Mouse (Mus musculus) hindbrain, postnatal 0 days (tissue): ENCODE data around the gene Fam98b. TPM values are rescaled to one million over a fixed set of nuclear protein-coding genes. Genes with fewer than 3 reads are reported as not detected.

Experiments
- ATAC-seq: fragments of 200-750 bp; cut with Nextera tagmentation; 2 replicates; pipeline ENCODE4 v1.8.0; 2017; ENCODE audit warnings: mild to moderate bottlenecking, moderate TSS enrichment, moderate library complexity
- DNase-seq: peaks from one replicate; pipeline ENCODE4 v3.0.0-alpha.2; 2015; ENCODE audit warnings: low spot score
- H3K27ac ChIP-seq: fragments of 300-500 bp; sonication (generic); 2 replicates; pipeline ENCODE4 v1.5.1; 2014; ENCODE audit warnings: mild to moderate bottlenecking
- H3K27me3 ChIP-seq: fragments of 300-500 bp; sonication (generic); 2 replicates; pipeline ENCODE4 v1.6.1; 2014; ENCODE audit warnings: low read length, mixed read lengths; ENCODE audit not compliant: insufficient read depth
- H3K36me3 ChIP-seq: fragments of 300-500 bp; sonication (generic); 2 replicates; pipeline ENCODE4 v1.6.1; 2014; ENCODE audit warnings: low read length, mixed read lengths; ENCODE audit not compliant: insufficient read depth
- H3K4me1 ChIP-seq: fragments of 300-500 bp; sonication (generic); 2 replicates; pipeline ENCODE4 v1.6.1; 2014; ENCODE audit warnings: antibody characterized with exemption, low read length, mixed read lengths; ENCODE audit not compliant: insufficient read depth
- H3K4me2 ChIP-seq: fragments of 300-500 bp; sonication (generic); 2 replicates; pipeline ENCODE4 v1.6.1; 2014; ENCODE audit warnings: low read depth, mild to moderate bottlenecking, low read length, moderate library complexity, mixed read lengths
- H3K4me3 ChIP-seq: fragments of 300-500 bp; sonication (generic); 2 replicates; pipeline ENCODE4 v1.5.1; 2014; ENCODE audit warnings: low read length
- H3K9ac ChIP-seq: fragments of 300-500 bp; sonication (generic); replicated peaks from 2 replicates; pipeline ENCODE4 v1.6.1; 2014; ENCODE audit warnings: mild to moderate bottlenecking, low read length, moderate library complexity, mixed read lengths
- H3K9me3 ChIP-seq: fragments of 300-500 bp; sonication (generic); 2 replicates; pipeline ENCODE4 v1.6.1; 2016; ENCODE audit warnings: low read length, mixed read lengths
- CTCF ChIP-seq: IDR thresholded peaks from 2 replicates; pipeline ENCODE4 v1.5.1; 2016; ENCODE audit warnings: antibody characterized with exemption, control low read depth, low read depth
- WGBS: fragments of 180-500 bp; shearing (Covaris S2); extraction: QIAGEN DNeasy Blood & Tissue Kit; methylation state at CpG from one replicate; pipeline ENCODE4 v1.1.7; 2014; 5-methylcytosine and 5-hydroxymethylcytosine counted together
- polyA plus RNA-seq: library from polyadenylated mRNA; unstranded; fragments of >200 nt; fragmentation: Nextera tagmentation; extraction: Ambion mirVana; gene quantifications from 2 replicates; pipeline ENCODE4 v1.2.1, GENCODE M21; 2015
- total RNA-seq: library from RNA; depleted of rRNA; stranded (reverse); fragments of >200 nt; gene quantifications from 2 replicates; pipeline ENCODE4 v1.2.3, GENCODE M21; 2014; rRNA removed

Gene Fam98b
- total RNA-seq, result 5.2 and 6.3 TPM in 2 replicates
- 11.5 and 14.9 TPM in 2 replicates for polyA plus RNA-seq

- peak; percentile 99 for ATAC-seq
- peak within 1 kb of the TSS; percentile 81 for H3K4me3 ChIP-seq
- H3K9ac ChIP-seq, result peak within 1 kb of the TSS; percentile 78
- H3K36me3 ChIP-seq, result no peaks in the 10 kb centered on the region
- no peaks in the 10 kb centered on the region for H3K27me3 ChIP-seq
- peak within 1 kb of the TSS; percentile 80 for H3K27ac ChIP-seq
- no peaks in the 10 kb centered on the region for H3K9me3 ChIP-seq
- under 1% methylated on average over 33 of the region's 33 CpGs for WGBS
- DNase-seq, result peak; percentile 96
- TF ChIP-seq CTCF, result peak; percentile 72
- H3K4me2 ChIP-seq, result peak within 1 kb of the TSS; percentile 92
- peaks cover 7% of the 10 kb centered on the region; the same call in 1 of the 2 replicates for H3K4me1 ChIP-seq
These were observed at the start of gene Fam98b for GRCm38 (mm10) chr2:117249255-117250000. Gene Fam98b (plus strand): TSS chr2:117249739.

DNA sequence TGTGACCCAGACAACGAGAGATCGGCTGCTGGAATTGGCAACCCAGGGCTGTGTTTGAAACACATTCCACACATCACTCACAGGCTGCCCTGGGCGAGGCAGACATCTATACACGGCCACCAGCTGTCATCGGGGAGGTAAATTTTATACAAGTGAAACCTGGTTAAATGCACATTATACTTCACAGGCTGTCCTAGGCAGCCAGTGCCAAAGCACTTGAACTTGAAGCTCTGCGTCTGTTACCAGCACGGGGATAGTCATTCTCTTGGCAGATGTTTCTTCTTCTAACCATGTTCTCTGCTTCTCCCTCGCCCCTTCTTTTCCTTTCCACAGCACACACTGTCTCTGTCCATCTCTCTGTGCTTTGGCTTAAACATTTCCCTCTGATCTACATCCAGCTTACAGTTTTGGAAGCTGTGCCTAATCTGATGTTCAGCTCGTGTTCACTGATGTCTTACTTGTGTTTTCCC is 48.6 kb upstream of the Fam98b start:
- ATAC-seq (peak; percentile 74), DNase-seq (no peak)
- Histone ChIP-seq H3K27me3 (no peaks in the 10 kb centered on the region), H3K4me1 (0 out of 2 replicates have a peak, but pooled peaks cover 8% of the 10 kb centered on the region), H3K27ac (no peak overlapping the region), H3K9me3 (no peaks in the 10 kb centered on the region), H3K4me3 (no peak overlapping the region), H3K9ac (no peak overlapping the region), H3K36me3 (no peaks in the 10 kb centered on the region), H3K4me2 (no peak overlapping the region)
- WGBS, result 22% methylated on average over 9 of the region's 9 CpGs
- no peak for TF ChIP-seq CTCF

DNA sequence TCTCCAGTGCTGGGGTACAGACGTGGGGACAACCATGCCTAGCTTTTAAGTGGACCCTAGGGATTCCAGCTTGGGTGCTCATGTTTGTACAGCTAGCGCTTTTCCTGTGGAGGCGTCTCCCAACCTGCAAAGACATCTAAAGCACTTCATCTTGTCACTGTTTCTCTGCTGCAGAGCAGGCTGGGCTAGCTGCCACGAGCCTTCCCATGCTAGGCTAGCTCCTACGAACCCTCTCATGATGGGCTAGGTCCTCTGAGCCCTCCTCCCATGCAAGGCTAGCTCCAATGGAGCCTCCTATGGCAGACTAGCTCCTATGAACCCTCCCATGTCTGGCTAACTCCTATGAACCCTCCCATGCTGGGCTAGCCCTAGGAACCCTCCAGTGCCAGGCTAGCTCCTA is 46.2 kb upstream of the Fam98b start:
- H3K36me3 ChIP-seq, result no peaks in the 10 kb centered on the region
- WGBS, result 83% methylated on average over 5 of the region's 5 CpGs
- H3K4me2 ChIP-seq, result no peak overlapping the region
- H3K9ac ChIP-seq, result no peak overlapping the region
- no peaks in the 10 kb centered on the region for H3K9me3 ChIP-seq
- 0 out of 2 replicates have a peak, but pooled peaks cover 8% of the 10 kb centered on the region for H3K4me1 ChIP-seq
- ATAC-seq, result no peak
- TF ChIP-seq CTCF, result no peak
- no peak overlapping the region for H3K4me3 ChIP-seq
- H3K27me3 ChIP-seq, result no peaks in the 10 kb centered on the region
- H3K27ac ChIP-seq, result no peak overlapping the region
- no peak for DNase-seq

- no peak overlapping the region for H3K27ac ChIP-seq
- ATAC-seq (no peak), DNase-seq (no peak)
- 59% methylated on average over 3 of the region's 3 CpGs for WGBS
- H3K4me2 ChIP-seq, result no peak overlapping the region
- H3K36me3 ChIP-seq, result no peaks in the 10 kb centered on the region
- H3K9me3 ChIP-seq, result no peaks in the 10 kb centered on the region
- TF ChIP-seq CTCF, result no peak
- no peak overlapping the region for H3K4me3 ChIP-seq
- H3K27me3 ChIP-seq, result no peaks in the 10 kb centered on the region
- H3K9ac ChIP-seq, result no peak overlapping the region
- H3K4me1 ChIP-seq, result 0 out of 2 replicates have a peak, but pooled peaks cover 8% of the 10 kb centered on the region
These were observed 45.0 kb upstream of the Fam98b start for GRCm38 (mm10) chr2:117204534-117204933.

DNA sequence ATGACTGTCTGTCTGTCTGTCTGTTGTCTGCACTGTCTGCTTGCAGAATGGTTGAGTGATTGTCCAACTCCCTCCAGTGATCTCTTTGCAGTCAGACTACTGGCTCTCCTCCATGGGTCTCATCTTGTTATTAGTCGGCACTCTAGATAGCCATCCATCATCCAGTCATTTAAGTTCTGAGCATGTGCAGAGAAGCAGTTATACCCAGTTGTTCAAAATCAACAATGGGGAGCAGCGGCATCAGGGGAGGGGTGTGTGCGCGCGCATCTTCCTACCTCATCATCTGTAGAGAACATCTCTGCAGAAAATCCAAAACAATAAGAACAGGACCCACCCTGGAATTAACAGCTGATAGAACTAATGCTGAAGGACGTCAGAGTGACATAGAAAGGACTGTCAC is 44.5 kb upstream of the Fam98b start:
- no peak for DNase-seq

DNA sequence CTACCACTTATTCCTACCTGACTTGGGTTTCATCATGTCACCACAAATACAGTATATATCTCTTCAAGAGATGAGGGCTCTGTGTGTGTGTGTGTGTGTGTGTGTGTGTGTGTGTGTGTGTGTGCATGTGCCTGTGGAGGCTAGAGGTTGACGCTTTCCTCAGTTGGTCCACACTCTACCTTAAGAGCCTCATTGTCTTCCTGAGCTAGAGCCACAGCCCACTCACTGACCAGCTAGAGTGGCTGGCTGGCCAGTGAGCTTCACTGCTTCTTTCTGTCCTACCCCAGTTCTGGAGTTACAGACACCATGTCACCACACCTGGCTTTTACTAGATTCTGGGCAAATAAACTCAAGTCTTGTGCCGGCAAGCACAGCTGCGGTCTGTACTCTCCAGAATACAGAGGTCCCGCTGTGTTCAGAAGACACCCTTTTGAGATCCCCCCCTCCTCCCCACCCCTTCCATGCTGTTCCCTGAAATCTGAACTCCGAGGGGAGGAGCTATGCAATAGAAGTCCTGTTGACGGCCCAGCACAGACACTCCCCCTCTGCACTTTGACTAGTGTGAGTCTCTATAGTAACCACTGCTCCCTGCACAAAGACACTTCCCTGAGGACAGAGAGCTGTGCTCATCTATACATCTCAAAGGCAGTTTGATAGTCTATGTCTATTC is 39.0 kb upstream of the Fam98b start:
- no peak overlapping the region; the same call in 1 of the 2 replicates for H3K27ac ChIP-seq
- no peaks in the 10 kb centered on the region for H3K27me3 ChIP-seq
- DNase-seq (peak; percentile 71), ATAC-seq (peak; percentile 94)
- H3K4me3 ChIP-seq, result no peak overlapping the region
- H3K4me1 ChIP-seq, result no peaks in the 10 kb centered on the region
- H3K9me3 ChIP-seq, result no peaks in the 10 kb centered on the region
- H3K9ac ChIP-seq, result no peak overlapping the region
- 7% methylated on average over 6 of the region's 6 CpGs for WGBS
- H3K4me2 ChIP-seq, result peak overlapping the region; percentile 39
- TF ChIP-seq CTCF, result no peak
- no peaks in the 10 kb centered on the region for H3K36me3 ChIP-seq

More for the DNA sequence above, 44.5 kb upstream of the Fam98b start:
- no peak overlapping the region for H3K4me3 ChIP-seq
- no peak overlapping the region for H3K4me2 ChIP-seq
- H3K27ac ChIP-seq, result no peak overlapping the region
- no peaks in the 10 kb centered on the region for H3K27me3 ChIP-seq
- 74% methylated on average over 6 of the region's 6 CpGs for WGBS
- no peaks in the 10 kb centered on the region for H3K9me3 ChIP-seq
- 0 out of 2 replicates have a peak, but pooled peaks cover 8% of the 10 kb centered on the region for H3K4me1 ChIP-seq
- H3K36me3 ChIP-seq, result no peaks in the 10 kb centered on the region
- no peak for ATAC-seq
- no peak overlapping the region for H3K9ac ChIP-seq
- TF ChIP-seq CTCF, result no peak
